Mouse (Mus musculus): ENCODE results near the gene Oasl1.

DNA sequence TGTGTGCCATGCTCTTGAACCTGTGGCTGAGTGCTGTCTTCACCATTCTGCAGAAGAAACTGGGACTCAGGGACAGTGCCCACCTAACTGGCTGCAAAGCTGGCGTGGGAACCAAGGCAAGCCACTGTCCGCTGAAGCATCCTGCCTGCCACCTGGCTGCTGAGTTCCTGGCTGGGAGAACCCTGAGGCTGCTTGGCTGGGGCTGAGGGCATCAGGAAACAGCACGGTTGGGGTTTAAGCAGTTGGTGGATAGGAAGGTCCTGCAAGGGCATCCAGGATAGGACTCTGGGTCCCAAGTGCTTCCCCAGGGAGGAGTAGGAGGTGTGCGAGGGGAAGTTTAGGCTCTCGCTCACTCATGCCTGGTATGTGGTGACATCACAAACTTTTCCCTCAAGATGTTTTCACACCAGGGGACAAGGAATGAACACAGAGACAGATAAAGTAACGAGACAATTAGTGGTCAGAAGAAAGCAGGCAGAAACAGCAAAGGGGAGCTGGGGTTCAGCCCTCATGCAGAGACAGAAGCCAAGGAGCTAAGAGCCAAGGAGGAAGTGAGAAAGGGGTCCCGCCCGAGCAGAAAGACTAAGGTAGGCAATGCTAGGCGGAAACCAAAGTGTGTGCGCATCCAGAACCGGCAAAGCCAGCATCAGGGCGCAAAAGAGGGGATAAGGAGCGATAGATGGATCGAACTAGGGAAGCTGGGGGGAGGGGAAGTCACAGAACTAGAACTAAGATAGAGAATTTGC, 44.7 kb downstream of the Oasl1 start:
- TF ChIP-seq CTCF (IDR thresholded peaks at IDR 0.05; ENCODE audit: low read depth, low read length) (no peak), EP300 (IDR thresholded peaks at IDR 0.05; ENCODE audit: insufficient read depth, low read depth, low read length) (no peak), POLR2A (IDR thresholded peaks at IDR 0.05; ENCODE audit: insufficient read depth, low read length) (no peak)

Data from ES-Bruce4 (cell line).